Mouse (Mus musculus) hindbrain, embryonic 12.5 days (tissue): ENCODE results near the gene Ltbp2. TPM values are rescaled to one million over a fixed set of nuclear protein-coding genes. Genes with fewer than 3 reads are reported as not detected.

Experiments used
- ATAC-seq: fragments of 200-750 bp; cut with Nextera tagmentation; 2 replicates; pipeline ENCODE4 v1.8.0; 2017; ENCODE audit warnings: moderate TSS enrichment; ENCODE audit not compliant: low FRiP score
- H3K27ac ChIP-seq: fragments of 300-500 bp; sonication (generic); 2 replicates; pipeline ENCODE4 v1.5.1; 2016; ENCODE audit warnings: mild to moderate bottlenecking
- H3K27me3 ChIP-seq: fragments of 300-500 bp; sonication (generic); 2 replicates; pipeline ENCODE4 v1.6.1; 2016; ENCODE audit warnings: mild to moderate bottlenecking
- H3K36me3 ChIP-seq: fragments of 300-500 bp; sonication (generic); 2 replicates; pipeline ENCODE4 v1.6.1; 2016; ENCODE audit warnings: mild to moderate bottlenecking
- H3K4me1 ChIP-seq: fragments of 300-500 bp; sonication (generic); 2 replicates; pipeline ENCODE4 v1.6.1; 2016
- H3K4me2 ChIP-seq: fragments of 300-500 bp; sonication (generic); replicated peaks from 2 replicates; pipeline ENCODE4 v1.6.1; 2016; ENCODE audit warnings: mild to moderate bottlenecking
- H3K4me3 ChIP-seq: fragments of 300-500 bp; sonication (generic); 2 replicates; pipeline ENCODE4 v1.5.1; 2016; ENCODE audit warnings: mild to moderate bottlenecking
- H3K9ac ChIP-seq: fragments of 300-500 bp; sonication (generic); 2 replicates; pipeline ENCODE4 v1.6.1; 2016; ENCODE audit warnings: mild to moderate bottlenecking, moderate library complexity
- H3K9me3 ChIP-seq: fragments of 300-500 bp; sonication (generic); replicated peaks from 2 replicates; pipeline ENCODE4 v1.6.1; 2016; ENCODE audit warnings: mild to moderate bottlenecking
- WGBS: fragments of 180-500 bp; shearing (Covaris S2); methylation state at CpG from one replicate; pipeline ENCODE4 v1.1.7; 2016; 5-methylcytosine and 5-hydroxymethylcytosine counted together
- polyA plus RNA-seq: library from polyadenylated mRNA; unstranded; fragments of >200 nt; fragmentation: Nextera tagmentation; extraction: Ambion mirVana; gene quantifications from 2 replicates; pipeline ENCODE4 v1.2.1, GENCODE M21; 2016

The Ltbp2 gene
- polyA plus RNA-seq, 1 experiment from 2014 or later, result 0.45 TPM

- Histone ChIP-seq H3K9me3 (no peaks in the 10 kb centered on the region), H3K27me3 (no peaks in the 10 kb centered on the region), H3K9ac (no peak overlapping the region), H3K4me3 (no peak overlapping the region), H3K27ac (no peak overlapping the region), H3K4me2 (no peak overlapping the region), H3K4me1 (peaks cover 10% of the 10 kb centered on the region; the same call in 1 of the 2 replicates), H3K36me3 (no peaks in the 10 kb centered on the region)
- no peak for ATAC-seq
- WGBS, result 83% methylated on average over 13 of the region's 13 CpGs
Observed at GRCm38 (mm10) chr12:84807351-84807750, 69.0 kb downstream of the Ltbp2 start.

DNA sequence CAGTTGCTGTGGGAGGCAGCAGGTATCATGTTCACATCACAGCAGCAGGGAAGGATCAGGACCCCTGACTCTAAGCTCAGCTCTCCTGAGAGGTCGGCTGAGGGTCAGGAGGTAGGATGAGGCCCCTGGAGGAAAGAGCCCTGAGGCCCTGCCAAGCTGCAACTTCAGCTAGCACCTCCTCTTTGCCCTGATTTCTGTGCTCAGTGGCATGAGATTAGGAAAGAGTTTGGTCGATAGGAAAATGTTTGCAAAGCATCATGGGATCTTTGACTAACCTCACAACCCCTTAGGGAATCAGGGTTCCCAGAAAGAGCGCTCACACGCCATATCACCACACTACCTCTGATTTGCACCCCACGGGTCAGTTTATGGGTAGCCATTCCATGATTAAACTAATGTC, 69.6 kb downstream of the Ltbp2 start:
- Histone ChIP-seq H3K36me3 (no peaks in the 10 kb centered on the region), H3K27ac (no peak overlapping the region), H3K9ac (no peak overlapping the region), H3K4me3 (no peak overlapping the region), H3K4me2 (no peak overlapping the region), H3K4me1 (peaks cover 10% of the 10 kb centered on the region; the same call in 1 of the 2 replicates), H3K27me3 (no peaks in the 10 kb centered on the region), H3K9me3 (no peaks in the 10 kb centered on the region)
- ATAC-seq, result no peak
- 78% methylated on average over 5 of the region's 5 CpGs for WGBS

- Histone ChIP-seq H3K27me3 (no peaks in the 10 kb centered on the region), H3K9ac (no peak overlapping the region), H3K27ac (no peak overlapping the region), H3K36me3 (no peaks in the 10 kb centered on the region), H3K4me1 (peaks cover 10% of the 10 kb centered on the region; the same call in 1 of the 2 replicates), H3K4me2 (no peak overlapping the region), H3K9me3 (no peaks in the 10 kb centered on the region), H3K4me3 (no peak overlapping the region)
- WGBS, result 86% methylated on average over 1 of the region's 1 CpGs
- ATAC-seq, result no peak
Observed at GRCm38 (mm10) chr12:84806010-84806409, 70.3 kb downstream of the Ltbp2 start.

GRCm38 (mm10) chr12:84805228-84805842, 71.0 kb downstream of the Ltbp2 start:
- H3K9ac ChIP-seq, result no peak overlapping the region
- peaks cover 10% of the 10 kb centered on the region; the same call in 1 of the 2 replicates for H3K4me1 ChIP-seq
- no peak for ATAC-seq
- no peak overlapping the region for H3K27ac ChIP-seq
- no peaks in the 10 kb centered on the region for H3K27me3 ChIP-seq
- H3K9me3 ChIP-seq, result no peaks in the 10 kb centered on the region
- 65% methylated on average over 9 of the region's 9 CpGs for WGBS
- H3K4me2 ChIP-seq, result no peak overlapping the region
- H3K36me3 ChIP-seq, result no peaks in the 10 kb centered on the region
- H3K4me3 ChIP-seq, result no peak overlapping the region

DNA sequence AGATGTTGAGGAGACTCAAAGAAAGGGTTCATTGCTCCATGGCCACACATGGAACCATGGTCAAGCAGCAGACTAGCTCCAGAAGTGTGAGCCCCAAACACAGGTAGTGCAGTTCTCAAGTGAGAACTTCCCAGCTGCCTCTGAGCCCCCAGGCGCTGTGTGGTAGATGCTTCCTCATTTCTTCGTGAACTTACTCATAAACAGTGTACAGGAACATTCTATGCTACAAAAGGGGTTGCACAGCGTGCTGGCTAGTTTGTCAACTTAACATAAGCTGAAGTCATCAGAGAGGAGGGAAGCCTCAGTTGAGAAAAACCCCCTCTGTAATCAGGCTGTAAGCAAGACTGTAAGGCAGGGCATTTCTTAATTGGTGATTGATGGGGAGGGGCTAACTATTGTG, 73.7 kb downstream of the Ltbp2 start:
- no peak for ATAC-seq
- WGBS, result 85% methylated on average over 3 of the region's 3 CpGs

GRCm38 (mm10) chr12:84801532-84802110, 74.7 kb downstream of the Ltbp2 start:
- no peak overlapping the region for H3K9ac ChIP-seq
- no peaks in the 10 kb centered on the region for H3K27me3 ChIP-seq
- 88% methylated on average over 13 of the region's 13 CpGs for WGBS
- H3K4me2 ChIP-seq, result no peak overlapping the region
- H3K4me3 ChIP-seq, result no peak overlapping the region
- peaks cover 9% of the 10 kb centered on the region; the same call in 1 of the 2 replicates for H3K4me1 ChIP-seq
- no peaks in the 10 kb centered on the region for H3K9me3 ChIP-seq
- no peak overlapping the region for H3K27ac ChIP-seq
- no peaks in the 10 kb centered on the region for H3K36me3 ChIP-seq
- no peak for ATAC-seq

More for the DNA sequence above, 73.7 kb downstream of the Ltbp2 start:
- H3K4me2 ChIP-seq, result no peak overlapping the region
- no peak overlapping the region for H3K4me3 ChIP-seq
- H3K9ac ChIP-seq, result no peak overlapping the region
- peaks cover 10% of the 10 kb centered on the region; the same call in 1 of the 2 replicates for H3K4me1 ChIP-seq
- no peaks in the 10 kb centered on the region for H3K27me3 ChIP-seq
- no peaks in the 10 kb centered on the region for H3K36me3 ChIP-seq
- H3K9me3 ChIP-seq, result no peaks in the 10 kb centered on the region
- H3K27ac ChIP-seq, result no peak overlapping the region

GRCm38 (mm10) chr12:84800419-84800818, 75.9 kb downstream of the Ltbp2 start:
- Histone ChIP-seq H3K4me3 (no peak overlapping the region), H3K9me3 (no peaks in the 10 kb centered on the region), H3K36me3 (no peaks in the 10 kb centered on the region), H3K9ac (no peak overlapping the region), H3K4me2 (no peak overlapping the region), H3K4me1 (peaks cover 5% of the 10 kb centered on the region; the same call in 1 of the 2 replicates), H3K27me3 (no peaks in the 10 kb centered on the region), H3K27ac (no peak overlapping the region)
- no peak for ATAC-seq
- WGBS, result 67% methylated on average over 4 of the region's 4 CpGs

- H3K4me2 ChIP-seq, result no peak overlapping the region
- no peak overlapping the region for H3K27ac ChIP-seq
- H3K9ac ChIP-seq, result no peak overlapping the region
- 95% methylated on average over 13 of the region's 13 CpGs for WGBS
- H3K4me1 ChIP-seq, result no peaks in the 10 kb centered on the region
- no peaks in the 10 kb centered on the region for H3K27me3 ChIP-seq
- no peaks in the 10 kb centered on the region for H3K9me3 ChIP-seq
- ATAC-seq, result no peak
- no peaks in the 10 kb centered on the region for H3K36me3 ChIP-seq
- H3K4me3 ChIP-seq, result no peak overlapping the region
Observed at GRCm38 (mm10) chr12:84799086-84799485, 77.2 kb downstream of the Ltbp2 start.

GRCm38 (mm10) chr12:84794647-84795046, 81.7 kb downstream of the Ltbp2 start:
- WGBS, result 92% methylated on average over 8 of the region's 8 CpGs
- no peaks in the 10 kb centered on the region for H3K36me3 ChIP-seq

GRCm38 (mm10) chr12:84792629-84793028, 83.7 kb downstream of the Ltbp2 start:
- 81% methylated on average over 4 of the region's 4 CpGs for WGBS
- no peak overlapping the region for H3K4me2 ChIP-seq
- no peaks in the 10 kb centered on the region for H3K9me3 ChIP-seq
- no peaks in the 10 kb centered on the region for H3K36me3 ChIP-seq
- H3K4me1 ChIP-seq, result 0 out of 2 replicates have a peak, but pooled peaks cover 3% of the 10 kb centered on the region
- no peak for ATAC-seq
- no peak overlapping the region for H3K27ac ChIP-seq
- no peak overlapping the region for H3K4me3 ChIP-seq
- no peaks in the 10 kb centered on the region for H3K27me3 ChIP-seq
- H3K9ac ChIP-seq, result no peak overlapping the region

More at GRCm38 (mm10) chr12:84794647-84795046, 81.7 kb downstream of the Ltbp2 start:
- H3K9ac ChIP-seq, result no peak overlapping the region
- H3K27me3 ChIP-seq, result no peaks in the 10 kb centered on the region
- H3K27ac ChIP-seq, result no peak overlapping the region
- no peak overlapping the region for H3K4me3 ChIP-seq
- H3K9me3 ChIP-seq, result no peaks in the 10 kb centered on the region
- no peak for ATAC-seq
- no peak overlapping the region for H3K4me2 ChIP-seq
- H3K4me1 ChIP-seq, result 0 out of 2 replicates have a peak, but pooled peaks cover 3% of the 10 kb centered on the region

GRCm38 (mm10) chr12:84790853-84791252, 85.5 kb downstream of the Ltbp2 start:
- no peaks in the 10 kb centered on the region for H3K9me3 ChIP-seq
- H3K36me3 ChIP-seq, result no peaks in the 10 kb centered on the region
- H3K27ac ChIP-seq, result no peak overlapping the region
- no peak overlapping the region for H3K4me2 ChIP-seq
- H3K4me1 ChIP-seq, result 0 out of 2 replicates have a peak, but pooled peaks cover 3% of the 10 kb centered on the region
- WGBS, result 61% methylated on average over 10 of the region's 10 CpGs
- no peak overlapping the region for H3K9ac ChIP-seq
- no peak overlapping the region for H3K4me3 ChIP-seq
- H3K27me3 ChIP-seq, result no peaks in the 10 kb centered on the region
- no peak for ATAC-seq

GRCm38 (mm10) chr12:84786091-84786490, 90.2 kb downstream of the Ltbp2 start:
- Histone ChIP-seq H3K4me2 (no peak overlapping the region), H3K4me1 (peaks cover 6% of the 10 kb centered on the region), H3K9me3 (no peaks in the 10 kb centered on the region), H3K9ac (no peak overlapping the region), H3K27me3 (no peaks in the 10 kb centered on the region), H3K27ac (no peak overlapping the region), H3K4me3 (no peak overlapping the region), H3K36me3 (no peaks in the 10 kb centered on the region)
- no peak for ATAC-seq
- WGBS, result 77% methylated on average over 5 of the region's 5 CpGs
